Mouse (Mus musculus) liver, embryonic 14.5 days (tissue): Measurements from ENCODE around the gene Fabp1.

Source experiments
- CTCF ChIP-seq: IDR thresholded peaks from 2 replicates; pipeline ENCODE4 v1.5.1; 2016; ENCODE audit warnings: antibody characterized with exemption, low read depth, control low read depth
- EP300 ChIP-seq: IDR thresholded peaks from 2 replicates; pipeline ENCODE4 v1.6.1; 2016; ENCODE audit warnings: antibody characterized with exemption, low read depth

- TF ChIP-seq CTCF (no peak), EP300 (no peak)
These were observed 1.7 kb upstream of the Fabp1 start for GRCm38 (mm10) chr6:71197636-71198535.
